Mouse (Mus musculus): ENCODE measurements around the gene Atp6v0a2.
A peak's percentile ranks its signal among the peaks of the same experiment; 100 is the strongest.
"Not testable (repeated sequence)": the region's sequence is repeated elsewhere in the genome, so short reads cannot be mapped to it uniquely, and the experiment has no call there.

Gene Atp6v0a2

DNA sequence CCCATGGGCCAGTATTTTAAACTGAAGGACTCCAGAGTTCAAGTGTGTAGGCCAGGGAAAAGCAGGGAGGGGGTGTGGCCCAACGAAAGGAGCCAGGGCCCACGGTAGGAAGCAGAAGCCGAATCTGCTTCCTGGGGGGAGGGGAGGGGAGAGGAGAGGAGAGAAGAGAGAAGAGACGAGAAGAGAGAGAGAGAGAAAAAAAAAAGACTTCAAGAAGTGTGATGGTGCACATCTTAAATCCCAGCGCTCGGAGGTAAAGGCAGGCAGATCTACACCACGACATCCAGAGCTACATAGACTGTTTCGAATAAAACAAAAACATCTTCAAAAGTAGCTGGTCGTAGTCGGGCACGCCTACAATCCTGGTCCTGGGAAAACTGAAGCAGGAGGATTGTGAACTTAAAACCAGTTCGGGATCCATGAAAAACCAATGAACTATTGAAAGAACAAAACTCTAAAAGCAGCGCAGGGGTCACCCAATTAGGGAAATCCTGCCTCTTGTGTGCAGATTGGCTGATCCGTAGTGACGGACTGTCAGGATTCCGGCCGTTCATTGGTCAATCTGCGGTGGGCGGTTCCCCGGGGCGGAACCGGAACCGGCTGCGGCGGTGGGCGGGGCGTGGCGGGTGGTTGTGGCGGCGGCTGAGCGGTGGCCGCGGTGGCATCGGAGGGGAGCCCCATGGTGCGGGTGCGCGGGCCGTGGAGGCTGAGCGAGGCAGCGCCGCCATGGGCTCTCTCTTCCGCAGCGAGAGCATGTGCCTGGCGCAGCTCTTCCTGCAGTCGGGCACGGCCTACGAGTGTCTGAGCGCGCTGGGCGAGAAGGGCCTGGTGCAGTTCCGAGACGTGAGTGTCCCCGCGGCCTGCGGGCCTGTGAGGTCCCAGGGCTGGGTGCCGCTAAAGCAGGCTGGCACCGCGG lies at the start of gene Atp6v0a2:
TSS of gene Atp6v0a2 (plus strand) at position 129 of the 916 bp plus-strand sequence.
- peak; percentile 93 to 96 for DNase-seq

DNA sequence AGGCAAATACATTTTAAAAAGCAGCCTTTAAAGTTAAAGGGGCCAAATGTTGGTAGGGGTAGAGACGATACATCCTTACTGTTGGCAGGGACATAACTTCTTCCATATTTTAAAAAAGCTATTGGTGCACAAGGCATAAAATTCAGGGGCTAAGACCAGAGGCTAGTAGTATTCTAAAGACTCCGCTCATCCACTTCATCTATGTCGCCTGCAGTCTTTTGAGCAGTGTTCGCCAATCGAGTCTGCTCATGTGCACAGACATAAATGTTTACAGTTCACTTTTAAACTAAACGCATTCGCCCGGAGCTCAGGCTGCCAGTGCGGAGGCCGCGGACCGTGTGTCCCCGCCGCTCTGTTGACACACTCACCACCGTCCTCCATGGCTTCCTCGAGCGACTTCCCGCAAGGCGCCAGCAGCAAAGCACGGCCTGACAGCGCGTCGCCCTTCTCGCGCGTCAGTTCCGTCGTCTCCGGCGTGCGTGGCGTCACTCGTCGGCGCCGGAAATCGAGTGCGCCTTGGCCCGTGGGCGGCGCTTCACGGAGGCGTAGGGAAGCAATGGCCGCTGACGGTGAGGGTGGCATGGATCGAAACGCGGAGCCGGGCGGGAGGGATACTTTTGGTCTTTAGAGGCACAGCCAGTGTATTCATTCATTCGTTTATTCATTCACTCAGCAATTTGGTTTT lies 49.6 kb upstream of the Atp6v0a2 start, which contains the start of the genes Eif2b1 and Gtf2h3:
TSS of gene Eif2b1 (minus strand) at position 499 of the 685 bp plus-strand sequence.
TSS of gene Gtf2h3 (plus strand) at position 508 of the 685 bp plus-strand sequence.
- DNase-seq = peak; percentile 90 to 92

DNA sequence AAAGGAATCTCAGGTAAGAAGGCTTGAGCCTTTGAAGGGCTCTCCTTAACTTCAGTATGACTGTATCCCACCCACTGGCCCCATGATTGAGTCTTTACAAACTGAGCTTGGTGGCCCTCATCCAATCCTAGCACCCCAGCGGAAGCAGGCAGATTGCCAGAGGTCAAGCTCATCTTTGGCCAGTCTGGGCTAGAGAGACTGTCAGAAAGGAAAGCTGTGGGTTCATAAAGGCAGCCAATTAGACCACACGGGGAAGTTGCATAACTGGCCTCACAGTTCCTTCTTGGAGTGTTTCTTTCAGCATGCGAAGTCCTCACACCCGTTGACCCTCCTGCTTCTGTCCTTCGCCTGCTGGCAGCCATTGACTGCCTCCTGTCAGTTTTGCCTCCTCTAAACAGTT lies 45.9 kb upstream of the Atp6v0a2 start:
- DNase-seq = peak; percentile 29 to 38

- no peak for DNase-seq
Observed at GRCm38 (mm10) chr5:124592768-124593167, 35.6 kb upstream of the Atp6v0a2 start.

GRCm38 (mm10) chr5:124598224-124599174 lies 29.9 kb upstream of the Atp6v0a2 start:
- peak; percentile 95 to 97 for DNase-seq

- not testable (repeated sequence) for DNase-seq
Observed at GRCm38 (mm10) chr5:124599726-124600125, 28.6 kb upstream of the Atp6v0a2 start.

GRCm38 (mm10) chr5:124602349-124602748 lies 26.0 kb upstream of the Atp6v0a2 start:
- peak in 1 of 2 experiments; percentile 7 for DNase-seq

GRCm38 (mm10) chr5:124604296-124604695 lies 24.1 kb upstream of the Atp6v0a2 start:
- DNase-seq = no peak

GRCm38 (mm10) chr5:124605041-124605622 lies 23.2 kb upstream of the Atp6v0a2 start:
- no peak for DNase-seq

GRCm38 (mm10) chr5:124610965-124611364 lies 17.4 kb upstream of the Atp6v0a2 start:
- DNase-seq = no peak

- peak in 1 of 2 experiments; percentile 24 for DNase-seq
Observed at GRCm38 (mm10) chr5:124614709-124615108, 13.7 kb upstream of the Atp6v0a2 start.

GRCm38 (mm10) chr5:124618711-124619110 lies 9.7 kb upstream of the Atp6v0a2 start:
- DNase-seq = peak in 1 of 2 experiments; percentile 18

DNA sequence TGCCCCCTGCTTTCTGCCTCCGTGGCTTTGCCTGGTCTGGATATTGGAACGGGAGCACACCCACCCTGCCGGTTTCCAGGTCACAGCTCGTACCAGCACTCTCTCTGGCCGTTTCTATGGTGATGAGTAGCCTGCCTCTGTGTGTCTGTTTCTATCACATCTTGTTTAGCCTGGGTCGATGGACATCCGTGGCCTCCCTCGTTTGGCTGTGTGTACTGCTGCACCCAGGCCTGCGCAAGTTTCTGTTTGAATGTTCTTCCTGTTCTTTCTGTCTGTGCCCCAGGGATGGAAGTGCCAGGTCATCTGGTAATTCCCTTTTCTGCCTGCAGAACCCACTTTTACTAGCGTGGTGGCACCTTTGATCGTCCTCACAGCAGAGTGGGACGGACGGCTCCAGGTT lies 7.0 kb upstream of the Atp6v0a2 start:
- DNase-seq = no peak

- no peak for DNase-seq
Observed at GRCm38 (mm10) chr5:124622890-124623289, 5.5 kb upstream of the Atp6v0a2 start.

- no peak for DNase-seq
Observed at GRCm38 (mm10) chr5:124624291-124624690, 4.1 kb upstream of the Atp6v0a2 start.

- peak; percentile 24 to 38 for DNase-seq
Observed at GRCm38 (mm10) chr5:124629641-124630040, 1.3 kb downstream of the Atp6v0a2 start.

DNA sequence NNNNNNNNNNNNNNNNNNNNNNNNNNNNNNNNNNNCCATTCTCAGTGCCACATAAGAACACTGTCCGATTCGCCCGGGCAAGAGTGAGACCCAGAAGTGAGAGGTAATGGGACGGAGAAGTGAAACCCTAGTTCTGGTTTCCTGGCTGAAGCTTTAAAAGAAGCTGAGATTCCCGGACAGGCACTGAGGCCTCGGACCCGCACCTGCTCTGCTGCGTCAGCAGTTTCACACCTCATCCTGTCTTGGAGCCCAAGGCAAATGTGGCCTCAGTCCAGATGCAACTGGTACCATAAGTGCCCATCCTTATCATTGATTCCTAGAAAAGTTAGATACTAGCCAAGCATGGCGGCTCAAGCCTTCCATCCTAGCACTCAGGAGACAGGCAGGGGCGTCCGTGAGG lies 3.3 kb downstream of the Atp6v0a2 start:
- no peak for DNase-seq

DNA sequence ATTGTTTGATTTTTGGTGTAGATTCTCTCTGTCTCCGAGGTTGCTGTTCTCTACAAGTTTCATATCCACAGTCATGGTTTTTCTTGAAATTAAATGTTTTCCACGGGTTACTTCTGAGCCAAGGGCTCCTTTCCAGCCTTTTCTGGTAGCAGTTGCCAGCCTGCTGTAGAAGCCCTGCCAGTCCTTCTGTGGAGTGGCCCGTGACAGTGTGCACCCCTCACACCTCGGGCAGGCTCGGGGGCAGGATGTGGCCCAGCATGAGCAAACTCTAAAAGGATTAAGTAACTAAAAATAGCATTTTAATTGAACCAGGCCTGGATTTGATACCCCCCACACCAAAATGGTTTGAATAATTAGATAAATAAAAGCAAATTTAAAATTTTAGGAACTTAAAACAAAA lies 4.1 kb downstream of the Atp6v0a2 start:
- DNase-seq = no peak

DNA sequence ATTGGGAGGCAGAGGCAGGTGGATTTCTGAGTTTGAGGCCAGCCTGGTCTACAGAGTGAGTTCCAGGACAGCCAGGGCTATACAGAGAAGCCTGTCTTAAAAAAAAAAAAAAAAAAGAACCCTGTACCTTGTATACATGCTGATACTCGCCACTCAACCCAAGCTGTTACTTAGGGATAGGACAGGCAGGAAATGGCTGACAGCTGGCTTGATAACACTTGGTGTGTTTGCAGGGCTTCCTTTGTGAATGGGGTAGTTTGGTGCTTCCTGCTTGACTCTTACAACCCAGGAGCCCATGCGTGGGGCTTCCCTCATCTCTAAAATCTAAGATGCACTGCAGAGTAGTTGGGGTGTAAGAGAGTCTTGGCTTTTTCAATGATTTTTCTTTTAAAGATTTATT lies 5.0 kb downstream of the Atp6v0a2 start:
- no peak for DNase-seq

DNA sequence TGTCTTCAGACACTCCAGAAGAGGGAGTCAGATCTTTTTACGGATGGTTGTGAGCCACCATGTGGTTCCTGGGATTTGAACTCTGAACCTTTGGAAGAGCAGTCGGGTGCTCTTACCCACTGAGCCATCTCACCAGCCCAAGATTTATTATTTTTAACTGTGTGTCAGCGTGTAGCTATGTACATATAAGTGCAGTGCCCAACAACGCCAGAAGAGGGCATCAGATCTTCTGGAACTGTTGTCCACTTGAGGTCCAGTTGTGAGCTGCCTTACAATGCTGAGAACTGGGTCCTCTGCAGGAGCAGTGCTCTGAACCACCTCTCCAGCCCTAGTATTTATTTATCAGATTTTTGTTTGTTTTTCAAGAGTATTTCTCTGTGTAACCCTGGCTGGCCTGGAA lies 6.7 kb downstream of the Atp6v0a2 start:
- DNase-seq = not testable (repeated sequence)

GRCm38 (mm10) chr5:124636139-124636538 lies 7.8 kb downstream of the Atp6v0a2 start:
- no peak for DNase-seq

- no peak for DNase-seq
Observed at GRCm38 (mm10) chr5:124636694-124637093, 8.3 kb downstream of the Atp6v0a2 start.
